Mouse (Mus musculus): ENCODE measurements around the gene Coro1a. TPM values are rescaled to one million over a fixed set of nuclear protein-coding genes. Genes with fewer than 3 reads are reported as not detected.

Gene Coro1a
- polyA plus RNA-seq, 1 experiment from 2014 or later: 108 TPM

Other genes with a start within 250 kb of the Coro1a start
- 0.20 and 0.37 TPM in 2 replicates for gene Atp2a1, start 244.7 kb downstream of the Coro1a start, polyA plus RNA-seq (2015; fragmentation: Nextera tagmentation; extraction: Ambion mirVana)
- 69.1 and 72.7 TPM in 2 replicates for gene Sh2b1, start 232.4 kb downstream of the Coro1a start, polyA plus RNA-seq (2015; fragmentation: Nextera tagmentation; extraction: Ambion mirVana)
- gene Tufm, start 220.4 kb downstream of the Coro1a start, polyA plus RNA-seq (2015; fragmentation: Nextera tagmentation; extraction: Ambion mirVana): 127 and 130 TPM in 2 replicates
- 65.2 and 69.0 TPM in 2 replicates for gene Atxn2l, start 204.3 kb downstream of the Coro1a start, polyA plus RNA-seq (2015; fragmentation: Nextera tagmentation; extraction: Ambion mirVana)
- gene Eif3c, start 141.4 kb downstream of the Coro1a start, polyA plus RNA-seq (2015; fragmentation: Nextera tagmentation; extraction: Ambion mirVana): 196 TPM in 2 replicates
- gene Apobr, start 122.8 kb downstream of the Coro1a start, polyA plus RNA-seq (2015; fragmentation: Nextera tagmentation; extraction: Ambion mirVana): 0.25 and 0.32 TPM in 2 replicates
- 31.7 and 34.3 TPM in 2 replicates for gene Cln3, start 122.0 kb downstream of the Coro1a start, polyA plus RNA-seq (2015; fragmentation: Nextera tagmentation; extraction: Ambion mirVana)
- gene Il27, start 112.8 kb downstream of the Coro1a start, polyA plus RNA-seq (2015; fragmentation: Nextera tagmentation; extraction: Ambion mirVana): not detected in 2 replicates
- gene Nupr1, start 76.9 kb downstream of the Coro1a start, polyA plus RNA-seq (2015; fragmentation: Nextera tagmentation; extraction: Ambion mirVana): 4.9 and 5.9 TPM in 2 replicates
- 54.7 and 55.4 TPM in 2 replicates for gene Sgf29, start 58.5 kb downstream of the Coro1a start, polyA plus RNA-seq (2015; fragmentation: Nextera tagmentation; extraction: Ambion mirVana)
- gene Sult1a1, start 31.4 kb downstream of the Coro1a start, polyA plus RNA-seq (2015; fragmentation: Nextera tagmentation; extraction: Ambion mirVana): 2.8 TPM in 2 replicates
- gene Bola2, start 12.4 kb downstream of the Coro1a start, polyA plus RNA-seq (2015; fragmentation: Nextera tagmentation; extraction: Ambion mirVana): 141 and 158 TPM in 2 replicates
- 17.5 and 18.0 TPM in 2 replicates for gene Slx1b, start 12.0 kb downstream of the Coro1a start, polyA plus RNA-seq (2015; fragmentation: Nextera tagmentation; extraction: Ambion mirVana)
- 101 and 102 TPM in 2 replicates for gene Mapk3, start 51.8 kb upstream of the Coro1a start, polyA plus RNA-seq (2015; fragmentation: Nextera tagmentation; extraction: Ambion mirVana)
- gene Gdpd3, start 58.5 kb upstream of the Coro1a start, polyA plus RNA-seq (2015; fragmentation: Nextera tagmentation; extraction: Ambion mirVana): 1.5 and 1.7 TPM in 2 replicates
- gene Ypel3, start 69.2 kb upstream of the Coro1a start, polyA plus RNA-seq (2015; fragmentation: Nextera tagmentation; extraction: Ambion mirVana): 207 and 213 TPM in 2 replicates
- gene Tbx6, start 73.7 kb upstream of the Coro1a start, polyA plus RNA-seq (2015; fragmentation: Nextera tagmentation; extraction: Ambion mirVana): 0.41 and 0.65 TPM in 2 replicates
- 215 TPM in 2 replicates for gene Ppp4c, start 84.7 kb upstream of the Coro1a start, polyA plus RNA-seq (2015; fragmentation: Nextera tagmentation; extraction: Ambion mirVana)
- 35.1 and 38.1 TPM in 2 replicates for gene Fam57b, start 89.9 kb upstream of the Coro1a start, polyA plus RNA-seq (2015; fragmentation: Nextera tagmentation; extraction: Ambion mirVana)
- gene 4930451I11Rik, start 123.9 kb upstream of the Coro1a start, polyA plus RNA-seq (2015; fragmentation: Nextera tagmentation; extraction: Ambion mirVana): not detected in 2 replicates
- gene Doc2a, start 139.6 kb upstream of the Coro1a start, polyA plus RNA-seq (2015; fragmentation: Nextera tagmentation; extraction: Ambion mirVana): 9.0 and 9.1 TPM in 2 replicates
- gene Hirip3, start 154.2 kb upstream of the Coro1a start, polyA plus RNA-seq (2015; fragmentation: Nextera tagmentation; extraction: Ambion mirVana): 30.7 and 31.8 TPM in 2 replicates
- gene Ino80e, start 154.6 kb upstream of the Coro1a start, polyA plus RNA-seq (2015; fragmentation: Nextera tagmentation; extraction: Ambion mirVana): 86.2 and 98.8 TPM in 2 replicates
- 54.1 and 56.8 TPM in 2 replicates for gene Taok2, start 176.9 kb upstream of the Coro1a start, polyA plus RNA-seq (2015; fragmentation: Nextera tagmentation; extraction: Ambion mirVana)
- 36.2 and 38.6 TPM in 2 replicates for gene Tmem219, start 215.1 kb upstream of the Coro1a start, polyA plus RNA-seq (2015; fragmentation: Nextera tagmentation; extraction: Ambion mirVana)
- gene Kctd13, start 221.1 kb upstream of the Coro1a start, polyA plus RNA-seq (2015; fragmentation: Nextera tagmentation; extraction: Ambion mirVana): 132 and 136 TPM in 2 replicates
- 5.6 and 6.9 TPM in 2 replicates for gene Asphd1, start 241.8 kb upstream of the Coro1a start, polyA plus RNA-seq (2015; fragmentation: Nextera tagmentation; extraction: Ambion mirVana)
- gene Sez6l2, start 242.8 kb upstream of the Coro1a start, polyA plus RNA-seq (2015; fragmentation: Nextera tagmentation; extraction: Ambion mirVana): 25.5 and 32.0 TPM in 2 replicates

All from forebrain, embryonic 15.5 days (tissue).